In genomic region chr16:37776166-37776859, GRCm38 (mm10) we compare ENCODE assay signal across 8 mouse cellular contexts. TPM values are rescaled to one million over a fixed set of nuclear protein-coding genes. Genes with fewer than 3 reads are reported as not detected.
DNase-seq lines count a peak whose midpoint lies in the region; ATAC-seq and TF ChIP-seq lines count a peak whose summit lies in the region.

No protein-coding gene starts in this region.

- H3K9me3 ChIP-seq in kidney, postnatal 0 days (replicated peaks; ENCODE audit: low read length), result no peaks in the 10 kb centered on the region
- H3K9me3 ChIP-seq in embryonic facial prominence, embryonic 14.5 days (ENCODE audit: control insufficient read depth, low read length), result no peaks in the 10 kb centered on the region
- H3K9me3 ChIP-seq in intestine, embryonic 14.5 days (ENCODE audit: control insufficient read depth, low read length), result no peaks in the 10 kb centered on the region

- peak; percentile 27; the same call in 1 of the 2 replicates for ATAC-seq in kidney, postnatal 0 days (replicated peaks; ENCODE audit: low FRiP score, low read depth)
- ATAC-seq in embryonic facial prominence, embryonic 14.5 days (ENCODE audit: low read depth), result peak; percentile 5; the same call in 1 of the 2 replicates
- ATAC-seq in intestine, embryonic 14.5 days (replicated peaks; ENCODE audit: low FRiP score, low TSS enrichment, low read depth), result peak; percentile 51; the same call in 1 of the 2 replicates

- TF ChIP-seq CTCF in kidney, postnatal 0 days (IDR thresholded peaks at IDR 0.05; ENCODE audit: low read depth), result no peak

- DNase-seq in kidney, postnatal 0 days (ENCODE audit: low spot score), result no peak
- no peak for DNase-seq in kidney, adult 18-20 months
- DNase-seq in embryonic facial prominence, embryonic 14.5 days (ENCODE audit: low spot score), result no peak
- DNase-seq in intestine, embryonic 14.5 days (ENCODE audit: low spot score), result no peak
- DNase-seq in left cerebral cortex, postnatal 36 days (ENCODE audit: low spot score in 2 of 2), result no peak
- no peak for DNase-seq in thymus, postnatal 36 days
- no peak for DNase-seq in urinary bladder, adult 18-20 months (ENCODE audit: low spot score in 2 of 2)

- 0 out of 2 replicates have a peak, but pooled peaks cover 3% of the 10 kb centered on the region for H3K36me3 ChIP-seq in kidney, postnatal 0 days (ENCODE audit: insufficient read depth, low read length)
- H3K36me3 ChIP-seq in embryonic facial prominence, embryonic 14.5 days (ENCODE audit: control insufficient read depth, insufficient read depth, low read length), result peaks cover 20% of the 10 kb centered on the region
- 0 out of 2 replicates have a peak, but pooled peaks cover 7% of the 10 kb centered on the region for H3K36me3 ChIP-seq in intestine, embryonic 14.5 days (ENCODE audit: control insufficient read depth, insufficient read depth, low read length)
- H3K36me3 ChIP-seq in myocyte (ENCODE audit: control insufficient read depth, insufficient read depth), result peaks cover 6% of the 10 kb centered on the region

- 30% methylated on average over 14 of the region's 14 CpGs for WGBS in kidney, postnatal 0 days
- 31% methylated on average over 14 of the region's 14 CpGs for WGBS in embryonic facial prominence, embryonic 14.5 days
- WGBS in intestine, embryonic 14.5 days, result 32% methylated on average over 14 of the region's 14 CpGs

- H3ac ChIP-seq in myocyte (ENCODE audit: control insufficient read depth, insufficient read length), result peak overlapping the region; percentile 39

- peaks cover 12% of the 10 kb centered on the region; the same call in 1 of the 2 replicates for H3K4me1 ChIP-seq in kidney, postnatal 0 days (replicated peaks; ENCODE audit: insufficient read depth, low read length)
- H3K4me1 ChIP-seq in embryonic facial prominence, embryonic 14.5 days (ENCODE audit: control insufficient read depth, insufficient read depth, low read length), result peaks cover 20% of the 10 kb centered on the region; the same call in 1 of the 2 replicates
- H3K4me1 ChIP-seq in intestine, embryonic 14.5 days (replicated peaks; ENCODE audit: control insufficient read depth, insufficient read depth, low read length), result peaks cover 19% of the 10 kb centered on the region

- H3K9ac ChIP-seq in kidney, postnatal 0 days (ENCODE audit: low read depth, low read length), result peak overlapping the region; percentile 80
- H3K9ac ChIP-seq in embryonic facial prominence, embryonic 14.5 days (ENCODE audit: low read depth, low read length), result peak overlapping the region; percentile 88
- H3K9ac ChIP-seq in intestine, embryonic 14.5 days (ENCODE audit: low read length), result peak overlapping the region; percentile 80

- H3K27me3 ChIP-seq in kidney, postnatal 0 days (ENCODE audit: insufficient read depth, low read length), result no peaks in the 10 kb centered on the region
- H3K27me3 ChIP-seq in embryonic facial prominence, embryonic 14.5 days (replicated peaks; ENCODE audit: control insufficient read depth, insufficient read depth, low read length), result no peaks in the 10 kb centered on the region
- no peaks in the 10 kb centered on the region for H3K27me3 ChIP-seq in intestine, embryonic 14.5 days (replicated peaks; ENCODE audit: control insufficient read depth, insufficient read depth, low read length)
- no peaks in the 10 kb centered on the region for H3K27me3 ChIP-seq in myocyte (ENCODE audit: control insufficient read depth, insufficient read depth, insufficient read length)

- peak overlapping the region; percentile 93; the same call in 1 of the 2 replicates for H3K27ac ChIP-seq in kidney, postnatal 0 days
- H3K27ac ChIP-seq in embryonic facial prominence, embryonic 14.5 days (replicated peaks; ENCODE audit: low read depth, low read length), result peak overlapping the region; percentile 93; the same call in 1 of the 2 replicates
- peak overlapping the region; percentile 88; the same call in 1 of the 2 replicates for H3K27ac ChIP-seq in intestine, embryonic 14.5 days (ENCODE audit: low read depth)

- peaks cover 43% of the 10 kb centered on the region for H3K79me2 ChIP-seq in myocyte (ENCODE audit: control insufficient read depth, insufficient read depth)

- H3K4me3 ChIP-seq in kidney, postnatal 0 days (replicated peaks; ENCODE audit: low read depth, low read length), result peak overlapping the region; percentile 85
- H3K4me3 ChIP-seq in embryonic facial prominence, embryonic 14.5 days (ENCODE audit: low read depth, low read length), result peak overlapping the region; percentile 95
- H3K4me3 ChIP-seq in intestine, embryonic 14.5 days (ENCODE audit: low read depth, low read length), result peak overlapping the region; percentile 89
- H3K4me3 ChIP-seq in myocyte, result peak overlapping the region; percentile 87

- H3K4me2 ChIP-seq in kidney, postnatal 0 days (ENCODE audit: low read length), result peak overlapping the region; percentile 71
- peak overlapping the region; percentile 65 for H3K4me2 ChIP-seq in embryonic facial prominence, embryonic 14.5 days (ENCODE audit: low read depth, low read length)
- peak overlapping the region; percentile 47 for H3K4me2 ChIP-seq in intestine, embryonic 14.5 days (ENCODE audit: low read length)
- H3K4me2 ChIP-seq in myocyte (ENCODE audit: low read depth), result peak overlapping the region; percentile 43

- intact Hi-C loops in left cerebral cortex, postnatal 36 days (cut with DNase I), result loop anchor here (5.0 kb wide), 1 partner anchor 89 kb away; no protein-coding TSS in a partner anchor

- no peak for TF ChIP-seq POLR2A in myocyte (IDR thresholded peaks at IDR 0.05; ENCODE audit: insufficient read length, low read depth)

TF ChIP-seq in myocyte, 11 proteins besides CTCF, POLR2A, EP300 and RAD21:
- TF ChIP-seq CEBPB (IDR thresholded peaks at IDR 0.05; ENCODE audit: insufficient read depth, poor library complexity, severe bottlenecking), result no peak
- TF ChIP-seq MYOD1 (IDR thresholded peaks at IDR 0.05; ENCODE audit: control insufficient read depth in 1 of 3, insufficient read length in 2 of 3, low read depth in 2 of 3), result no peak
- TF ChIP-seq MYOG (IDR thresholded peaks at IDR 0.05; ENCODE audit: control insufficient read depth in 1 of 3, insufficient read depth in 1 of 3, insufficient read length in 2 of 3, low read depth in 2 of 3), result no peak
- no peak for TF ChIP-seq MAX (IDR thresholded peaks at IDR 0.05; ENCODE audit: low read depth)
- TF ChIP-seq E2F4 (IDR thresholded peaks at IDR 0.05; ENCODE audit: insufficient read depth), result no peak
- TF ChIP-seq USF1 (IDR thresholded peaks at IDR 0.05; ENCODE audit: low read depth), result no peak
- TF ChIP-seq SRF (IDR thresholded peaks at IDR 0.05; ENCODE audit: control insufficient read depth, insufficient read length, low read depth), result no peak
- no peak for TF ChIP-seq POLR2AphosphoS2 (IDR thresholded peaks at IDR 0.05; ENCODE audit: insufficient read length, low read depth)
- TF ChIP-seq TCF3 (IDR thresholded peaks at IDR 0.05; ENCODE audit: insufficient read length, low read depth), result no peak
- no peak for TF ChIP-seq REST (IDR thresholded peaks at IDR 0.05; ENCODE audit: insufficient read depth, insufficient read length)
- no peak for TF ChIP-seq TCF12 (IDR thresholded peaks at IDR 0.05; ENCODE audit: insufficient read depth, poor library complexity, severe bottlenecking)

RNA-seq across cellular contexts. Expression of gene Fstl1, which starts 0.4 kb away (rescaled TPM):
- polyA plus RNA-seq in kidney, postnatal 0 days (2015; fragmentation: Nextera tagmentation; extraction: Ambion mirVana), result 641 and 681 TPM in 2 replicates
- polyA plus RNA-seq in embryonic facial prominence, embryonic 14.5 days (2014; fragmentation: Nextera tagmentation; extraction: Ambion mirVana), result 833 and 870 TPM in 2 replicates
- polyA plus RNA-seq in intestine, embryonic 14.5 days (2014; fragmentation: Nextera tagmentation; extraction: Ambion mirVana), result 307 and 342 TPM in 2 replicates
- 134 TPM for polyA plus RNA-seq in myocyte (2012; fragmentation: generic; extraction: Trizol)
- total RNA-seq in left cerebral cortex, postnatal 36 days (2021), result 10 to 100 TPM; 28.6 to 32.6 TPM
